Mouse (Mus musculus): ENCODE data around the gene Scrt2.

- no peak for TF ChIP-seq CTCF (IDR thresholded peaks at IDR 0.05; ENCODE audit: borderline replicate concordance, insufficient read depth, low read depth, low read length)
- TF ChIP-seq POLR2A (IDR thresholded peaks at IDR 0.05; ENCODE audit: borderline replicate concordance, insufficient read depth, low read length): no peak
Measured at GRCm38 (mm10) chr2:152077337-152077736, 4.0 kb upstream of the Scrt2 start.
